Mouse (Mus musculus): Measurements from ENCODE around the gene Trim58.

The Trim58 gene

GRCm38 (mm10) chr11:58655151-58655550 lies 14.9 kb downstream of the Trim58 start:
- DNase-seq (ENCODE audit: low spot score): no peak

GRCm38 (mm10) chr11:58658596-58658995 lies 18.3 kb downstream of the Trim58 start, which contains the start of gene Olfr322:
Olfr322 (plus strand) TSS chr11:58658782.
- DNase-seq (ENCODE audit: low spot score): no peak

DNA sequence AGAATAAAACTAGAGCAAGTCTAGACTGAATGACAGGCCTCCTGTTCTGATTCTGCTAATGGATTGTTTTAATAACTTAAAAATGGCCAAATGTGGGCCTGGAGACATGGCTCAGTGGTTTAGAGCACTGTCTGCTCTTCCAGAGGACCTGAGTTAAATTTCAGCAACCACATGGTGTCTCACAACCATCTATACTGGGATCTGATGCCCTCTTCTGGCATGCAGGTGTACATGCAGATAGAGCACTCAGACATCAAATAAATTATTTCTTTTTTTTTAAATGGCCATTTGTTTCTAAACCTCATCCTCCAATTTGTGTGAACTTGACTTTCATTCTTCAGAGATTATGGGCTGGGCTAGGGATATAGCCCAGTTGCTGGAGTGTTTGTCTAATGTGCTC lies 29.0 kb downstream of the Trim58 start:
- no peak for DNase-seq (ENCODE audit: low spot score)

- no peak for DNase-seq (ENCODE audit: low spot score)
These were observed 31.6 kb downstream of the Trim58 start for GRCm38 (mm10) chr11:58671825-58672224.

DNA sequence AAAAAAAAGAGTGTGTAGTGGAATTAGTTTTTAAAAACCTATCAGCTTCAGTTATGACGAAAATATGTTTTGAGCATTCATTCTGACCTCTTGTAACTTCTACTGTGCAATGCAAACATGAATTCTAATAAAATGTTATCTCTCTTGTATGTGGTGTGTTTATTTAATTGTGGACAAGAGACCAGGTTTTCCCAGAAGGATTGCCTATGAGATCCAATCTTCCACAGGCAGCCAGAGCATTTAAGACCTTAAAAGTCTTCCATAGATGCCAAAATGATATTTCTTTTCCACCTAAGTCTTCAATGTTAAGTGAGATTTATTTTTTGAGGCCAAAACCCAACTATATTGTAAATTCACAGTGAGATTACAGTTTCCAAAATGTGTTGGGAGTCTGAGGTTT lies 40.5 kb downstream of the Trim58 start, which contains the start of gene Olfr320:
Gene Olfr320, plus strand, starts transcription at position 301 of the 400 bp plus-strand sequence.
- no peak for DNase-seq (ENCODE audit: low spot score)

- DNase-seq (ENCODE audit: low spot score): no peak
These were observed 58.6 kb downstream of the Trim58 start, which contains the start of gene Olfr319 for GRCm38 (mm10) chr11:58698862-58699261. Olfr319 (plus strand) TSS chr11:58699162.
